ENCODE assay signal across 18 mouse cellular contexts in genomic region chr11:32262674-32263415, GRCm38 (mm10). TPM values are rescaled to one million over a fixed set of nuclear protein-coding genes. Genes with fewer than 3 reads are reported as not detected.
DNase-seq lines count a peak whose midpoint lies in the region; ATAC-seq and TF ChIP-seq lines count a peak whose summit lies in the region.
"Had no signal": no experiment of that assay in that cellular context is flagged by ENCODE, and none has a peak within 500 bp of the region (broad histone marks: within the 10 kb centered on the region; RNA-seq: fewer than 3 reads in every experiment).

No protein-coding gene starts in this region.

- H3K27me3 ChIP-seq in hindbrain, embryonic 10.5 days (ENCODE audit: insufficient read depth, poor library complexity, severe bottlenecking), result no peaks in the 10 kb centered on the region
- H3K27me3 ChIP-seq in hindbrain, postnatal 0 days (ENCODE audit: insufficient read depth, low read length), result no peaks in the 10 kb centered on the region
- H3K27me3 ChIP-seq in C2C12 (ENCODE audit: control insufficient read depth, insufficient read depth, insufficient read length), result no peaks in the 10 kb centered on the region
- H3K27me3 ChIP-seq in liver, embryonic 12.5 days (replicated peaks), result no peaks in the 10 kb centered on the region
- H3K27me3 ChIP-seq: limb, embryonic 13.5 days; midbrain, embryonic 15.5 days; neural tube, embryonic 12.5 days; stomach, embryonic 15.5 days had no signal

- DNase-seq in hindbrain, embryonic 10.5 days (ENCODE audit: low spot score), result no peak
- no peak for DNase-seq in hindbrain, postnatal 0 days (ENCODE audit: low spot score)
- DNase-seq in 3T3-L1 (ENCODE audit: low read depth, low spot score), result peak; percentile 97
- DNase-seq in lung, adult 2 months, result no peak
- DNase-seq: adrenal gland, postnatal 10 days; cerebellum, postnatal 25 days; forebrain, postnatal 0 days; gastrocnemius, postnatal 10 days; thymus, postnatal 14 days had no signal

- 0 out of 2 replicates have a peak overlapping the region, but pooled peaks have one; percentile 24 for H3K27ac ChIP-seq in hindbrain, embryonic 10.5 days
- H3K27ac ChIP-seq in hindbrain, postnatal 0 days, result no peak overlapping the region
- H3K27ac ChIP-seq in liver, embryonic 12.5 days, result peak overlapping the region; percentile 99
- H3K27ac ChIP-seq: limb, embryonic 13.5 days; midbrain, embryonic 15.5 days; neural tube, embryonic 12.5 days; stomach, embryonic 15.5 days had no signal

- H3K4me2 ChIP-seq in hindbrain, postnatal 0 days (ENCODE audit: low read depth, low read length), result no peak overlapping the region
- H3K4me2 ChIP-seq in liver, embryonic 12.5 days, result no peak overlapping the region
- H3K4me2 ChIP-seq: limb, embryonic 13.5 days; midbrain, embryonic 15.5 days; neural tube, embryonic 12.5 days; stomach, embryonic 15.5 days had no signal

- peaks cover 63% of the 10 kb centered on the region for H3K79me2 ChIP-seq in C2C12 (ENCODE audit: control insufficient read depth, insufficient read depth)

- WGBS in hindbrain, embryonic 10.5 days, result 86% methylated on average over 10 of the region's 10 CpGs
- WGBS in hindbrain, postnatal 0 days, result 84% methylated on average over 10 of the region's 10 CpGs
- 71% methylated on average over 10 of the region's 10 CpGs for WGBS in liver, embryonic 12.5 days (ENCODE audit: insufficient replicate concordance)
- 65% methylated on average over 10 of the region's 10 CpGs for WGBS in lung, adult 2 months

- no peak overlapping the region for H3K4me3 ChIP-seq in hindbrain, embryonic 10.5 days
- H3K4me3 ChIP-seq in hindbrain, postnatal 0 days (ENCODE audit: low read length), result no peak overlapping the region
- no peak overlapping the region for H3K4me3 ChIP-seq in C2C12 (ENCODE audit: insufficient read depth, poor library complexity, severe bottlenecking)
- H3K4me3 ChIP-seq in liver, embryonic 12.5 days, result no peak overlapping the region
- no peak overlapping the region for H3K4me3 ChIP-seq in lung, adult 2 months (replicated peaks; ENCODE audit: extremely low read depth, low read depth, low read length)
- H3K4me3 ChIP-seq: limb, embryonic 13.5 days; midbrain, embryonic 15.5 days; neural tube, embryonic 12.5 days; stomach, embryonic 15.5 days had no signal

- H3ac ChIP-seq in C2C12 (ENCODE audit: control insufficient read depth, insufficient read length, low read depth), result no peak overlapping the region

- H3K9ac ChIP-seq in hindbrain, postnatal 0 days (replicated peaks; ENCODE audit: low read length), result no peak overlapping the region
- H3K9ac ChIP-seq in liver, embryonic 12.5 days, result peak overlapping the region; percentile 70
- H3K9ac ChIP-seq: forebrain, postnatal 0 days; limb, embryonic 13.5 days; midbrain, embryonic 15.5 days; neural tube, embryonic 12.5 days; stomach, embryonic 15.5 days had no signal

- TF ChIP-seq CTCF in hindbrain, postnatal 0 days (IDR thresholded peaks at IDR 0.05; ENCODE audit: low read depth), result no peak
- TF ChIP-seq CTCF in C2C12 (IDR thresholded peaks at IDR 0.05; ENCODE audit: control insufficient read depth, insufficient read depth, insufficient read length), result no peak
- no peak for TF ChIP-seq CTCF in lung, adult 2 months (IDR thresholded peaks at IDR 0.05; ENCODE audit: insufficient read depth, low read length)

- H3K9me3 ChIP-seq in hindbrain, embryonic 10.5 days, result no peaks in the 10 kb centered on the region
- H3K9me3 ChIP-seq in hindbrain, postnatal 0 days (ENCODE audit: low read length), result no peaks in the 10 kb centered on the region
- H3K9me3 ChIP-seq in liver, embryonic 12.5 days (replicated peaks), result no peaks in the 10 kb centered on the region
- H3K9me3 ChIP-seq: limb, embryonic 13.5 days; midbrain, embryonic 15.5 days; neural tube, embryonic 12.5 days; stomach, embryonic 15.5 days had no signal

- H3K79me3 ChIP-seq in C2C12 (ENCODE audit: low read depth), result peaks cover 19% of the 10 kb centered on the region

- peaks cover 18% of the 10 kb centered on the region for H3K4me1 ChIP-seq in hindbrain, embryonic 10.5 days (replicated peaks)
- peaks cover 5% of the 10 kb centered on the region for H3K4me1 ChIP-seq in hindbrain, postnatal 0 days (ENCODE audit: insufficient read depth, low read length)
- peaks cover 79% of the 10 kb centered on the region for H3K4me1 ChIP-seq in liver, embryonic 12.5 days
- 0 out of 2 replicates have a peak, but pooled peaks cover 2% of the 10 kb centered on the region for H3K4me1 ChIP-seq in lung, adult 2 months (ENCODE audit: control insufficient read depth, insufficient read depth, low read length)

- no peak for ATAC-seq in hindbrain, postnatal 0 days
- ATAC-seq in liver, embryonic 12.5 days, result no peak
- ATAC-seq in cerebellum, adult (ENCODE audit: insufficient number of reproducible peaks, low FRiP score, low TSS enrichment), result no peak
- ATAC-seq: forebrain, postnatal 0 days; midbrain, embryonic 15.5 days had no signal

- TF ChIP-seq POLR2A in lung, adult 2 months (IDR thresholded peaks at IDR 0.05; ENCODE audit: borderline replicate concordance, extremely low read depth, low read depth, low read length), result no peak

- peaks cover 31% of the 10 kb centered on the region for H3K36me3 ChIP-seq in hindbrain, embryonic 10.5 days
- no peaks in the 10 kb centered on the region for H3K36me3 ChIP-seq in hindbrain, postnatal 0 days (ENCODE audit: insufficient read depth, low read length)
- peaks cover 23% of the 10 kb centered on the region for H3K36me3 ChIP-seq in C2C12 (ENCODE audit: control insufficient read depth, insufficient read depth)
- peaks cover 49% of the 10 kb centered on the region for H3K36me3 ChIP-seq in liver, embryonic 12.5 days
- H3K36me3 ChIP-seq: midbrain, embryonic 15.5 days; stomach, embryonic 15.5 days had no signal

TF ChIP-seq in C2C12, 6 proteins besides CTCF, POLR2A, EP300 and RAD21:
- TF ChIP-seq FOSL1 (IDR thresholded peaks at IDR 0.05; ENCODE audit: insufficient read depth, low read length, poor library complexity, severe bottlenecking) (peak; percentile 22), CEBPB (IDR thresholded peaks at IDR 0.05; ENCODE audit: low read depth) (no peak)

RNA-seq across cellular contexts. Expression of gene Nprl3, which starts 4.7 kb away (rescaled TPM):
- 41.1 and 45.6 TPM in 2 replicates for polyA plus RNA-seq in hindbrain, embryonic 10.5 days (2016; fragmentation: Nextera tagmentation; extraction: Ambion mirVana)
- total RNA-seq in hindbrain, postnatal 0 days (2014; rRNA removed), result 38.4 and 53.0 TPM in 2 replicates
- 39.2 and 39.8 TPM in 2 replicates for polyA plus RNA-seq in hindbrain, postnatal 0 days (2015; fragmentation: Nextera tagmentation; extraction: Ambion mirVana)
- polyA plus RNA-seq in C2C12 (2012; fragmentation: generic; extraction: Trizol), result 34.0 TPM
- polyA plus RNA-seq in liver, embryonic 12.5 days (2016; fragmentation: Nextera tagmentation; extraction: Ambion mirVana), result 34.6 and 39.1 TPM in 2 replicates
- polyA plus RNA-seq in lung, adult 2 months (2012; rRNA removed), result 77.9 and 85.7 TPM in 2 replicates

RNA-seq across cellular contexts. Expression of gene Hba-x, which starts 13.4 kb away (rescaled TPM):
- 3,492 and 3,546 TPM in 2 replicates for polyA plus RNA-seq in hindbrain, embryonic 10.5 days (2016; fragmentation: Nextera tagmentation; extraction: Ambion mirVana)
- total RNA-seq in hindbrain, postnatal 0 days (2014; rRNA removed), result not detected in 2 replicates
- not detected in 2 replicates for polyA plus RNA-seq in hindbrain, postnatal 0 days (2015; fragmentation: Nextera tagmentation; extraction: Ambion mirVana)
- not detected for polyA plus RNA-seq in C2C12 (2012; fragmentation: generic; extraction: Trizol)
- polyA plus RNA-seq in liver, embryonic 12.5 days (2016; fragmentation: Nextera tagmentation; extraction: Ambion mirVana), result 1,859 and 1,982 TPM in 2 replicates
- not detected in 2 replicates for polyA plus RNA-seq in lung, adult 2 months (2012; rRNA removed)
- total RNA-seq: adrenal gland, postnatal 10 days; forebrain, postnatal 0 days; gastrocnemius, postnatal 10 days had no signal
- polyA plus RNA-seq: forebrain, postnatal 0 days; large intestine, adult 2 months; small intestine, adult 2 months had no signal

RNA-seq across cellular contexts. Expression of gene Hba-a1, which starts 20.5 kb away (rescaled TPM):
- 2,485 and 2,589 TPM in 2 replicates for polyA plus RNA-seq in hindbrain, embryonic 10.5 days (2016; fragmentation: Nextera tagmentation; extraction: Ambion mirVana)
- total RNA-seq in hindbrain, postnatal 0 days (2014; rRNA removed), result 541 and 992 TPM in 2 replicates
- 535 and 659 TPM in 2 replicates for polyA plus RNA-seq in hindbrain, postnatal 0 days (2015; fragmentation: Nextera tagmentation; extraction: Ambion mirVana)
- 12.1 TPM for polyA plus RNA-seq in C2C12 (2012; fragmentation: generic; extraction: Trizol)
- polyA plus RNA-seq in liver, embryonic 12.5 days (2016; fragmentation: Nextera tagmentation; extraction: Ambion mirVana), result 52,845 and 54,272 TPM in 2 replicates
- 5,782 and 18,923 TPM in 2 replicates for polyA plus RNA-seq in lung, adult 2 months (2012; rRNA removed)

RNA-seq across cellular contexts. Expression of gene Hbq1b, which starts 23.9 kb away (rescaled TPM):
- polyA plus RNA-seq in hindbrain, embryonic 10.5 days (2016; fragmentation: Nextera tagmentation; extraction: Ambion mirVana), result 6.2 and 6.4 TPM in 2 replicates
- 1.0 TPM in 1 of 2 replicates, not detected in the other for total RNA-seq in hindbrain, postnatal 0 days (2014; rRNA removed)
- polyA plus RNA-seq in hindbrain, postnatal 0 days (2015; fragmentation: Nextera tagmentation; extraction: Ambion mirVana), result 1.1 and 1.4 TPM in 2 replicates
- not detected for polyA plus RNA-seq in C2C12 (2012; fragmentation: generic; extraction: Trizol)
- polyA plus RNA-seq in liver, embryonic 12.5 days (2016; fragmentation: Nextera tagmentation; extraction: Ambion mirVana), result 116 and 122 TPM in 2 replicates
- polyA plus RNA-seq in lung, adult 2 months (2012; rRNA removed), result 0.60 and 1.6 TPM in 2 replicates
- polyA plus RNA-seq: large intestine, adult 2 months; small intestine, adult 2 months had no signal

RNA-seq across cellular contexts. Expression of gene Hba-a2, which starts 33.4 kb away (rescaled TPM):
- polyA plus RNA-seq in hindbrain, embryonic 10.5 days (2016; fragmentation: Nextera tagmentation; extraction: Ambion mirVana), result 4,383 and 4,938 TPM in 2 replicates
- total RNA-seq in hindbrain, postnatal 0 days (2014; rRNA removed), result 1,752 and 2,010 TPM in 2 replicates
- polyA plus RNA-seq in hindbrain, postnatal 0 days (2015; fragmentation: Nextera tagmentation; extraction: Ambion mirVana), result 1,345 and 1,601 TPM in 2 replicates
- not detected for polyA plus RNA-seq in C2C12 (2012; fragmentation: generic; extraction: Trizol)
- polyA plus RNA-seq in liver, embryonic 12.5 days (2016; fragmentation: Nextera tagmentation; extraction: Ambion mirVana), result 121,851 and 123,321 TPM in 2 replicates
- polyA plus RNA-seq in lung, adult 2 months (2012; rRNA removed), result 11,114 and 27,871 TPM in 2 replicates

Comparison
In these comparisons a context has a peak if more than half of its experiments do, and no peak if none do; other contexts are left out.
1. RNA of gene Hba-x, which starts 13.4 kb away (polyA plus RNA-seq): 3,492 to 3,546 TPM in hindbrain, embryonic 10.5 days and 1,859 to 1,982 TPM in liver, embryonic 12.5 days; not detected in hindbrain, postnatal 0 days, not detected in C2C12 (single experiment) and not detected in lung, adult 2 months; every median in the first group is over 1,000 times any median in the second.
2. RNA of gene Hba-a1, which starts 20.5 kb away (polyA plus RNA-seq): 52,845 to 54,272 TPM in liver, embryonic 12.5 days, 5,782 to 18,923 TPM in lung, adult 2 months, 2,485 to 2,589 TPM in hindbrain, embryonic 10.5 days and 535 to 659 TPM in hindbrain, postnatal 0 days; 12.1 TPM in C2C12 (single experiment); every median in the first group is over 10 times any median in the second.